Mouse (Mus musculus) kidney, postnatal 10 days (tissue): ENCODE results near the gene She.

Experiments used
- DNase-seq: peaks from one replicate; pipeline ENCODE4 v3.0.0; 2021; ENCODE audit warnings: mixed read lengths

The She gene

GRCm38 (mm10) chr3:89863716-89864509, 32.7 kb downstream of the She start:
- DNase-seq: peak; percentile 64

GRCm38 (mm10) chr3:89865020-89865419, 33.9 kb downstream of the She start:
- no peak for DNase-seq

- no peak for DNase-seq
Observed at GRCm38 (mm10) chr3:89865764-89866163, 34.6 kb downstream of the She start.

- no peak for DNase-seq
Observed at GRCm38 (mm10) chr3:89867651-89868050, 36.5 kb downstream of the She start.

- peak; percentile 69 for DNase-seq
Observed at GRCm38 (mm10) chr3:89868357-89868756, 37.2 kb downstream of the She start.

GRCm38 (mm10) chr3:89868956-89869355, 37.8 kb downstream of the She start:
- no peak for DNase-seq

GRCm38 (mm10) chr3:89869556-89869955, 38.4 kb downstream of the She start:
- DNase-seq: no peak

GRCm38 (mm10) chr3:89870472-89871271, 39.5 kb downstream of the She start:
- no peak for DNase-seq

- DNase-seq: no peak
Observed at GRCm38 (mm10) chr3:89871339-89871914, 40.3 kb downstream of the She start.

- peak; percentile 44 for DNase-seq
Observed at GRCm38 (mm10) chr3:89872209-89872608, 41.0 kb downstream of the She start.

GRCm38 (mm10) chr3:89872684-89873083, 41.5 kb downstream of the She start:
- DNase-seq: peak; percentile 50

- no peak for DNase-seq
Observed at GRCm38 (mm10) chr3:89874076-89874475, 42.9 kb downstream of the She start.

- peak; percentile 53 for DNase-seq
Observed at GRCm38 (mm10) chr3:89875021-89875420, 43.9 kb downstream of the She start.

GRCm38 (mm10) chr3:89875781-89876180, 44.6 kb downstream of the She start:
- DNase-seq: no peak

- DNase-seq: no peak
Observed at GRCm38 (mm10) chr3:89876469-89876868, 45.3 kb downstream of the She start.

GRCm38 (mm10) chr3:89877129-89877528, 46.0 kb downstream of the She start:
- no peak for DNase-seq

- DNase-seq: no peak
Observed at GRCm38 (mm10) chr3:89878456-89878855, 47.3 kb downstream of the She start.

- DNase-seq: no peak
Observed at GRCm38 (mm10) chr3:89879326-89879725, 48.2 kb downstream of the She start.

GRCm38 (mm10) chr3:89880036-89880851, 49.1 kb downstream of the She start:
- no peak for DNase-seq

- DNase-seq: no peak
Observed at GRCm38 (mm10) chr3:89882556-89883181, 51.5 kb downstream of the She start.

- no peak for DNase-seq
Observed at GRCm38 (mm10) chr3:89883582-89884041, 52.4 kb downstream of the She start.

- no peak for DNase-seq
Observed at GRCm38 (mm10) chr3:89885766-89886165, 54.6 kb downstream of the She start.
